Mouse (Mus musculus) large intestine, adult 2 months (tissue): ENCODE measurements around the gene P2ry14. TPM values are rescaled to one million over a fixed set of nuclear protein-coding genes. Genes with fewer than 3 reads are reported as not detected.
"Not testable (repeated sequence)": the region's sequence is repeated elsewhere in the genome, so short reads cannot be mapped to it uniquely, and the experiment has no call there.

ENCODE experiments used
- DNase-seq: peaks from one replicate; pipeline ENCODE4 v3.0.0-alpha.2; 2012; ENCODE audit warnings: low read depth, low spot score
- WGBS: fragments of 180-500 bp; shearing (Covaris S2); methylation state at CpG from one replicate; pipeline ENCODE4 v1.1.7; 2018; 5-methylcytosine and 5-hydroxymethylcytosine counted together
- polyA plus RNA-seq: library from polyadenylated mRNA; depleted of rRNA; stranded (reverse); fragments of >200 nt; gene quantifications from 2 replicates; pipeline ENCODE4 v1.2.3, GENCODE M21; 2012

Gene P2ry14
- polyA plus RNA-seq, 1 experiment = 12.0 TPM

DNA sequence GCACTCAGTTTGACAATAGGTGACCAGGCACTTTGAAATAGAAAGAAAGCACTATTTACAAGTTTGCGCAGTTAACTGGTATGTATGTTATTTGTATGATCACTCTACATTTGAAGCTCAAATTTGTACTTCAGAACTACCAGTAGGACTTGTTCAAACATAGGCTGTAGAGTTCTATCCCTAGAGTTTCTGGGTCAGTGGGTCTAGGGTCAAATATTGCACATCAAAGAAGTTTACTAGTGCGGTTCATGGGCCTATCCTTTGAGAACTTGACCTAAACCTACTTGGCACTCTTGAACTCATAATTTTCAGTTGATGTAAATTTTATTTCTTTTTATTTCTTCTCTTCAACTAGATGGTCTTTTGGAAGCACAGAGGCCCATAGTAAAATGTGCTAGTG, 2.8 kb downstream of the P2ry14 start:
- WGBS = 89% methylated on average over 2 of the region's 2 CpGs

DNA sequence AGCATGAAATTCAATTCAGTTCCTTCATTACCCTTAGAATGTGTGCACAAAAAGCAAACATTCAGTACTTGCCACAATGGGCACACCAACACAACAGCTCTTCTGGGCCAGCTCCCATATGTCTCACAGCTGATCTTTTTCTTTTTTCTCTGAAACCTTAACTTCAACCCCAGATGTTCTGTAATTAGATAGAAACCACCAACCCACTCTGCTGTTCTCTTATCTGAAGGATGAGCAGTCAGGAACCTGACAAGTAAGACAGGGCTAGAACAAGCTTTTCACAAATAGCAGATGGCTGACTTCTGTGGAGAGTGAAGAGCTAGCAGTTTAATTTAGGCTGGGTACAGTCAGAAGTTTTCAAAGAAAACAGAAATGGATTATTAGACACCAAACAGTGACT, 3.8 kb downstream of the P2ry14 start:
- no peak for DNase-seq

More for the DNA sequence above, 2.8 kb downstream of the P2ry14 start:
- no peak for DNase-seq

DNA sequence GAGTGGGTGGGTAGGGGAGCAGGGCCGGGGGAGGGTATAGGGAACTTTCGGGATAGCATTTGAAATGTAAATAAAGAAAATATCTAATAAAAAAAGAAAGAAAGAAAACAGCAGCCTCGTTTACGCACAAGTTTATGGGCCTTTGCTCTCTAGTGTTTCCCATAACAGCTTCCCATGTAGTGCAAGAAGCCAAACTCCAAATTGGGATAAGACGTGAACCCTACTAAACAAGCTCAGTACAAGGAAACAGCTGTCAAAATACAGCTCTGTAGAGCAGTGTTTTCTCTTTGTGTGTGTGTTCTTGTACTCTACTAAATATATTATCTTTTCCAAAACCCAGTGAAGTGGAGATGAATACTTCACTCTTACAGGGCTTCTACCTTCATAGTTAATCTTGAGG, 8.2 kb downstream of the P2ry14 start:
- WGBS = 32% methylated on average over 5 of the region's 5 CpGs
- no peak for DNase-seq

DNA sequence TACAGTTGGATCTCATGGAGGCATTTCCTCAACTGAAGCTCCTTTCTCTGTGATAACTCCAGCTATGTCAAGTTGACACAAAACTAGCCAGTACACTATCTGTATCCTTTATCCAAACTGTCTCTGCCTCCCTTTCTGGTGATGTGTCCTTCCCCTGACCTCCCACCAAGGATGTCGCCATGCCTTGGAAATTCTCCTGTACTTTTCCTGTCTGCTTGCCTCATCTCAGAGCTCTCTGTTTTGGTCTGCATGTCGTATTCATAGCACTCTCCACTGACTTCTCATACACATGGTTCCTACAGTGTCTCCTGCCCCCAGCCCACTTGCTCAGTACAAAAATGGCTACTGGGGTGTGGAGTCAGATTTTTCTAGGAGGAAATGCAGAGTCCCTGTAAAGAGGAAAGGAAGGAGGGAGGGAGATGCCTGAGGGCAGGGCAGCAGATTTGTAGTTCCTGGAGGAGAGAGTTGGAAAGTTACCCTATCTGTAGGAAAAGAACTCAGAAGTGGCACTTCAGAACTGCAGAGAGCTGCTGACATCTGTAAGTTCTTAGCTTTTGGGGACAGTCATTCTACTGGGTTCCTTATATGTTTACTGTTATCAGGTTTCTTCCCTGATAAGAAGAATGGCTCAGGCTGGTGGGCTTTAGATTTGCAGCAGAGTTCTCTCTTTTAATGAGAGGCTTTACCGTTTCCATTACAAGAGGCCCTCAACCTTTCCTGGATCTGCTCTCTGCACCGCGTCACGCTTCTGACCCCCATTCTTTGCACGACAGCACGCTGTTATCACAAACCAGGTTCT, 11.7 kb downstream of the P2ry14 start:
- DNase-seq = no peak
- WGBS = 85% methylated on average over 8 of the region's 8 CpGs

DNA sequence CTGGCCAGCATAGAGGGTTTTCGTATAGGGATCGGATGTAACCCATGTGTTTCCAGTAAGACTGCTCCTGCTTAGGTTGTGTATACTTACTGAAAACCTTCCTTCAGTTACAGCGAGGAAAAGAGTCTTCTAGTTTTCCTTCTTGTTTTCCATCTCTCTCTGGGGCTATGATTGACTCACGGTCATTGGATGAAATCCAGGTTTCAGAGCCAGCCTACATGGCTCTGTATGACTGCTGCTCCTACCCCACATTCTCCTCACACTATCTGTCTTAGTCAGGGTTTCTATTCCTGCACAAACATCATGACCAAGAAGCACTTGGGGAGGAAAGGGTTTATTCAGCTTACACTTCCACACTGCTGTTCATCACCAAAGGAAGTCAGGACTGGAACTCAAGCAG, 12.5 kb downstream of the P2ry14 start:
- 87% methylated on average over 4 of the region's 4 CpGs for WGBS
- not testable (repeated sequence) for DNase-seq

DNA sequence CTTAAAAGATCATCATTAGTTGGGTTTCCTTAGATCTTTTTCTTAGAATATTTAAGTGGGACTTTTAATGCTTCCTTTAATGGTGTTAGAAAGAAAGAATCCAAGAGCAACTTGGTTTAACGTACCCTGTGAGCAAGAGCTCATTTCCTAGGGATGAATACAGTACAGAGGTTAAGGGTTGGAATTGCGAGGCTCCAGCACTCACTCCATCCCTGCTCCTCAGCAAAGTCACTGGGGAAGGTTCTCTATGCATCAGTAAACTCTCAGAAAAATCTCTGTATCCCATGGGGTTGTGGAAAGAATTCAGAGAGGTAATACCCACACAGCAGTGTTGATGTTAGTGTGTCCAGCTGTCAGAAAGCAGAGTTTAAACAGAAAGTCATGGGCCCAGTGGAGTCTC, 13.3 kb downstream of the P2ry14 start:
- 71% methylated on average over 2 of the region's 2 CpGs for WGBS
- no peak for DNase-seq

DNA sequence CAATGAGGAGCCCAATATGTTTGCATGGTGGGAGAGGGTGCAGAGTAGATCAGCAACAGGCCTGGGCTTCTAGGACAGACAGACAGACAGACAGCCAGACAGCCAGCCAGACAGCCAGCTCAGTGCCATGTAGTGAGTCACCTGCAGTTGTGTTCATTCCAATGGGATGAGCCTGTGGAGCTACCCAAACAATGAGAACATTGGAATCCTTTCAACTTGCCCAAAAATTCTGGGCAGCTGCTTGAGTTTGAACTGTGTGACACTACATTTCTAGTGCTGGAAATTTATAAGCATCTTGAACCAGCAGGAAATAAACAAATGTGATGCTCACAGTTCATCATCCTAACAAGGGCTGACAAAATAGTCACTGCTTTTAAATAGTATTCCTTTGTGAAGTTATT, 13.8 kb downstream of the P2ry14 start:
- no peak for DNase-seq

DNA sequence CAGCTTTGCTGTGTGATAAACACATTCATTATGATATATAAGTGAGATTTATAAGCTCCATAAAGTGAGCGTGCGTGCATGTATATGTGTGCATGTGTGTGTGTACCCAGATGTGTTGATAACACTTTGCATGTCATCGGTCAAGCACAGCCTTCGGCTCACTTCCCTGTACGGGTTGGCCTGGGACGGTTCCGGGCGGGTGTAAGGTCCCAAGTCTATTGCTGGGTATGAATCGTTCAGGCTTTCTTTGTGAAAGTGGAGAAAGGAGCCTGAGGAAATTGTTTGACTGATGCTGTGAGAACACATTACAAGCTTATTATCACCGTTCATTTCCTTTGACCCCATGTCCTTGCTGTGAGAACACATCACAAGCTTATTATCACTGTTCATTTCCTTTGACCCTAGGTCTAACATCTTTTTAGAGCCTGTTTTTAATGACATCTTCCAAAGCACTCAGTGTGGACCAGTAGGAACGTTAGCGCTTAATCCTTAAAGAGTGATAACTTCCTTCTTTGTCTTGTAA, 14.4 kb downstream of the P2ry14 start:
- 75% methylated on average over 12 of the region's 12 CpGs for WGBS
- DNase-seq = no peak

DNA sequence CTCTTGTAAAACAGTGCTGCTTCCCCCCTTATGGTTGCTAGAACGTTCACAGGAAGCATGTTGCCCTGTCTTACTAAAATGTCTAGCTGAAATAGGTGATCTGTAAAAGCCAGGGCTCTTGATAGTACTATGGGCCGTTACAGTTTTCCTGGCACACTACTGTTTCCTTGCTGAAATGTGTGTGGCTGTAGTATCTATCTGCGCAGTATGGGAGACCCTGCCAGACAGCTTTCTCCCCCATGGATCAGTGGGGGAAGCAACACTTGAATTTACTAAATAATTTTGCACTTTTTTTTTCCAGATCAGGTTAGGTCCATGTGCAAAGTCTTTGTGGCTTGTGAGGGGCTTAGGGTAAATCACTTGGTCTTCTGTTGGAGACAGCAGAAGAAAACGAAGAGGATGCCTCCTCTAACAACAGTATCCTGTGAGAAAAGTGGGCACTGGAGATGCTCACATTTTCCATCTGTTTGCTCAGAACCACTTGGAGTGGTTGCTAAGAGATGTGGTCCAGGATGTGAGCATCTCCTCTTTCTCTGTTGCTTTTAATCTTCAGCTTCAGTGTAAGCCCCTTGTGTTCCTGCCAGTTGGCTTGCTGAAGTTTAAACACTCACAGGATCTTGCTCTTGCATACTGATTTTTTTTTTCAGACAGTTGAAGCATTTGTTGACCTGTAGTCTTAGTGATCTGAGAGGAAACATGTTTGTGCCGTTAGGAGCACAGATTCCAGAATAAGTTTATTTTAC, 17.3 kb downstream of the P2ry14 start:
- no peak for DNase-seq
- 57% methylated on average over 5 of the region's 5 CpGs for WGBS

DNA sequence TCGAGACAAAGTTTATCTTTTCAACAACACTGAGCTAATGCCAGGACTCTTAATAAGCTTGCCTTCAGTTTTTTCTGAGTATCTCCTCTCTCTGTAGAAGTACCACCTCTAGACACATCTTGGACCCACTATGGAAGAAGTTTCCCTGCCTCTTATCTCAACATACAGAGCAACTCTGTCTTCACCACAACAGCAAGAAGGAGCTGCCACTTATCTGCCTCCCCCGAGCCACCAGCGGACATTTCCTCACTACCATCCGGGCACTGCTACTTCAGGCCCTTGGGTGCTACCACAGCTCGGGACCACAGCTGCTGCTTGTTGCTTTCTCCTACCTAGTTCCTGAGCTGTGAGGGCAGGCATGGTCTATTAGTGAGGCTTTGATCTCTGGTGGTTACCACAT, 20.2 kb downstream of the P2ry14 start:
- WGBS = 67% methylated on average over 5 of the region's 5 CpGs
- DNase-seq = no peak

DNA sequence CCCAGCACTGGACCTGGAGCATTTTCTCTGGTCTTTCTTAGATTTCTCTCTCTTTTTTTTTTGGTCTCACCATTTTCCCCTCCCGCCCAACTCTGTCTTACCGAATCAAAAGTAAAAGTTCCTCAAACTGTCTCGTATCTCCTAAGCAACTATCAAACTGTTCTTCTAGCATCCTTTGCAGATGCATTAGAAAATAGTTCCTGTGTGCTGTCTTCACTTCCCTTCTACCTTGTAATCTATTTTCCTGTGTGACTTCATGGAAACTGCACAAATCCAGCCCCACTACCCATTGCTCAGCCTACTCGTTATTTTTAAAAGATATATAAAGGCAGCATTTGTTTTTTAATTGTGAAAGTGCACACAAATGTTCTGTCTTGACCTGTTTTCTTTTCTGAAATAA, 21.5 kb downstream of the P2ry14 start:
- DNase-seq = no peak
- WGBS = 76% methylated on average over 4 of the region's 4 CpGs

DNA sequence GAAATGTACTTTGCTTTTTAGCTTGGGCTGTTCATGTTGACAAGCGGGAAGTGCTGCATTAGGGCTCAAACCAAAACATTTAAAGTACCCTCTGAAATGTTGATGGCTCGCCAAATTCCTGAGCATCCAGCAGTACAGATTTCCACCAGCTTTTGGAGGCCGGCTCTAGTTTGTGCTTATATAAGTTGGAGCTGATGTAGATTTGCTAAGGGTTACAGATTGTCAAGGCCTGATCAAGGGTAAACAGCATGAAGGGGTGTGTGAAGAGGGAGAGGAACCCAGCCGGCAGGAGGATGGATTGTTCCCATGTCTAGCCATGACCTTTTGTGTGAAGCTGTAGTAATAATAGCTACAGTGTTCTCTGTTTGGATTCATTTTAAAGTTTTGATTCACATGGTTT, 22.3 kb downstream of the P2ry14 start:
- no peak for DNase-seq
- 57% methylated on average over 4 of the region's 4 CpGs for WGBS

DNA sequence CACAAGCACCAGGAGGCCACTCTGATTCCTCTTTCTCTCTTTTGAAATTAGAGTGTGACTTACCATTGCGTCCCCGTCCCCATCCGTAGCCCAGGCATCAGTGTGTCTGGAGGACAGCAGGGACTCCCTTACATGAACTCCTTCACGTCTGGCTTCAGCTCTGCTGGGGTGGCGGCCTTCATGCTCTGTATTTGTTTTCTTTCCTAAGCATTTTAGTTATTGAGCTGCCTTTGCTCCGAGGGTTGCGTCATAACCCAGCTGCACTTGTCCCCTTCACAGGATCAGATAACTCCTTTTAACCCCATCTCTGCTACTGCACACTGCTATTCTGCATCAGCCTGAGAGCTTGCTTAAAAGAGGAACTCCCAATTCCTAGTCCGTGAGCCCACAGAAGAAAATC, 23.0 kb downstream of the P2ry14 start:
- 40% methylated on average over 8 of the region's 8 CpGs for WGBS
- no peak for DNase-seq

DNA sequence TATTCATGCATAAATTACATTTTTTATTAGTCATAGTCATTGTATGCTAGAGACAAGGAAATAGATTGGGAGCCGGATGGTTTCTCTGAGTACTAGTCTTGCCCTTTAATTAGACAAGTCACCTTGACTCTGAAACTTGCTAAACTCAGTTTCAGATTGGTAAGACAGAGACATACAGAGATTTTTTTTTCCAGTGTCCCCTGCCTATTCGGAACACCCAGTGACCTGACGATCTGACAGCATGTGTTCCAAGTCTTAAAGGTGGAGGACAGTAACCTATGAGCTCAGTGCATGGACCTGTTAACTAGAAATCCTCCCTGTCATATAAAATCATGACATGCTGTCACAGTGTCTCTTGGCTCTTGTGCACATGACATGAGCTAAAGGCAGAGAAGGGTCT, 23.9 kb downstream of the P2ry14 start:
- WGBS = 45% methylated on average over 3 of the region's 3 CpGs
- no peak for DNase-seq

DNA sequence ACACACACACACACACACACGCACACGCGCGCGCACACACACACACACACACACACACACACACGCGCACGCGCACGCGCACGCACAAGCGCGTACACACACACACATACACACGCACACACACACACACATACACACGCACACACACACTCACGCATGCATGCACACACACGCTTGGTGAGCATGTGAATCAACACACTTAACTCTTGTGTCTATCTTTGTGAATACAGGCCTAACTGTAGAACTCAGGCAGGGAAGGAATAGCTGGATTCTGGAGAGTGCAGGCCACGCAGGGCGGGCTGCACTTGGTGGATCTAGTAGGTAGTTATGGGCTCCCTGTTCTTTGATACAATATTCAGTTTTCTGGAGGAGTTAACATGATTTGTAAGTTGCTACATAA, 24.7 kb downstream of the P2ry14 start:
- DNase-seq = no peak
- WGBS = 77% methylated on average over 20 of the region's 20 CpGs

DNA sequence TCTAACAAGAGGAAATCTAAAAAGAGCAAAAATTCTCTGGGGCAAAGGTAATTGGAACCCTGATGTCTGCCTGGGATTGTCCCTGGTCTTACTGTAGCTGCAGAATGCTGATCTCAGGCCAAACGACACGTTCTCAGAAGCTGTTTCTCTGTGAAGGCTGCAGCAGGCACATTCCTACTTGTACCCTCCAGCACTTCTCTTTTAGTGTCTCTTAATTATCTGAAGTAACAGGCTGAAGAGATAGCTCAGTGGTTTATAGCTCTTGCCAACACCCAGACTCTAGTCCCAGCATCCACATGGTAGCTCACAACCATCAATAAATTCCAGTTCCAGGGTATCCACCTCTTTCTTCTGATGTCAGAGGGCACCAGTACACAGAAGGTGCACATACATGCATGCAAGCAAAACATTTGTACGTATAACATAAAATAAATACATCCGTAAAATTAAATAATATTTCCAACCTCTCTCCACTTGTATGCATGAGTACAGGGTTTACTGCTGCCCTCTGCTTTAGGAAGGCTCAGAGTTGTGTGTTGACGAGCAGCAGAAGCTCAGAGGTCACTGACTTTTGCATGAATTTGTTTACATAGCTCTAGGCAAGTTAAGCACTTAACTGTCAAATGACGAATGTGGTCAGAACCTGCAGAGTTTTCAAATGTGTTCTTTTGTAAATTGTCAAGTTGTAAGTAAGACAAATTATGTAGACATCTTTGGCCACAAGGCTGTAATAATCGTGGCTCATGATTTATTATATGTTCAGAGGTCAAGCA, 27.4 kb downstream of the P2ry14 start:
- 24% methylated on average over 7 of the region's 7 CpGs for WGBS

DNA sequence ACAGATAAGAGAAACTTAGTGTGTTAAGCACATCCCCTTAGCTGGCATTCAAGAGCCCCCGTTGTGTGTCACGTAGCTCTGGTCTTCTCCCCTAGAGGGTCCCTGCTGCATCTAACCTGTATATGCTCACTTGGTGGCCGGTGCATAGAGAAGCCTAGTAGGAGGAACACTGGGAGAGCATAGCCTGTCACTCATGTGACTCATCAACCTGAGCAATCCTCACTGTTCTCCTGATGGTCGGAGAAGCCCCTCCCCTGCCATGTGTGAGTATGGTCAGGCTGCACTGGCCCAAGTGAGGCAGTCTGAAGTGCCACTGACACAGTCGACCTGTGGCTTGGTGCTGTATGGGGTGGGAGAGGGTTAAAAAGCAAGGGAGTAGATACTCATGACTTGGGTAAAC, 28.4 kb downstream of the P2ry14 start:
- DNase-seq = no peak
- 58% methylated on average over 5 of the region's 5 CpGs for WGBS

More for the DNA sequence above, 27.4 kb downstream of the P2ry14 start:
- DNase-seq = no peak

DNA sequence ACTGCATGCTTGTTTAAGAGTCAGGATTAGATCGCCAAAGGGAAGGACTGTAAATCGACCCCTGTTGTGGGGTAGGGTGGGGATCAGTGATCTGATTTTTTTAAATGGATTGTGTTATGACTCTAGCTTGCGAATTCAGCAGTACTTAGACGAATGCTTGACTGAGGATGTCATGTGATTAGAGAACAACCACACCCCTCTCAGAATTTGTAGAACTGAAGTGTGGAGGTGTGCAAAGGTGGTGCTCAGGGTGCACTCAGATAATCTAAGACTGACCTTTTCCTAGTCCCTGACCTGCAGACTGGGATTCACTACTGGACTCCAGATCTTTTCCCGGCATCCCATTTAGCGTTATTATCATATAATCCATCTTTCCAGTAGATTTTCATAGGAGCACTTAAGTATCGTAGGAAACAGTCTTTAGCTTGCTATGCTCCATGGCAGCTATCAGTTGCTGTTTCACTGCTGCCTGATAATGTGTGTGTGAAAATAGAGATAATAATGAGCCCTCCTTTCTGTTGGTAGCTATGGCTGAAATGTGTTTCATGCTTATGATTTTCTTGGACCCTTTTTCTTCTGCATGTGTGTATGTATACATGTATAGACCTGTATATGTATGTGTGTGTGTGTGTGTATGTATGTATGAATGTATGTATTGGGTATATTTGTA, 31.5 kb downstream of the P2ry14 start:
- 62% methylated on average over 7 of the region's 7 CpGs for WGBS

DNA sequence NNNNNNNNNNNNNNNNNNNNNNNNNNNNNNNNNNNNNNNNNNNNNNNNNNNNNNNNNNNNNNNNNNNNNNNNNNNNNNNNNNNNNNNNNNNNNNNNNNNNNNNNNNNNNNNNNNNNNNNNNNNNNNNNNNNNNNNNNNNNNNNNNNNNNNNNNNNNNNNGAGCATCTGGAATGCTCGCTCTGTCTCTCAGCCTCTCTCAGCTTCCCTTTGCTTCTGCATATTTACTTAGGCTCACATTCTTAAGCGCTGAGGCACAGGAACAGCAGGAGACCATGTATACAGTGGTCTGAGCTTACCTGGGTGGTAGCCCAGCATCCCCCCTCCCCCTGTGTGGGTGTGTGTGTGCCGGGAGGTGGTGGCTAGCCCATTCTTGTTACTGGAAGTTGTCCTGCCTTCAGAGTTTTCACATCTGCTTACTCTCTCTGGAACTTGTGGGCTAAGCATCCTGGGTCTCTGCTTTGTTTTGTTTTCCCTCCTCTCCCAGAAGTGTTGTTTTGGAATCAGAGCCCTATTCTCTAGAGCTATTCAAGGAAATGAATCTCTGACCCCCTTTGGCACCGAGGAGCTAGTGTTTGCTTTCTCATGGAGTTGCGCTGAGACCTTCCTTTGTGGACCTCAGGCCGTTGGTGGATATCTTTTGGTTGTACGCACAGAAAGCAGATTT, 32.2 kb downstream of the P2ry14 start:
- DNase-seq = no peak
- 38% methylated on average over 7 of the region's 7 CpGs for WGBS

More for the DNA sequence above, 31.5 kb downstream of the P2ry14 start:
- DNase-seq = no peak
